Mouse (Mus musculus): Measurements from ENCODE around the gene Mob2.
A peak's percentile ranks its signal among the peaks of the same experiment; 100 is the strongest.

The Mob2 gene

GRCm38 (mm10) chr7:142079365-142079764, 18.5 kb upstream of the Mob2 start:
- DNase-seq (ENCODE audit: low spot score): no peak

GRCm38 (mm10) chr7:142077138-142077537, 16.3 kb upstream of the Mob2 start:
- no peak for DNase-seq (ENCODE audit: low spot score)

GRCm38 (mm10) chr7:142074146-142074886, 13.5 kb upstream of the Mob2 start:
- no peak for DNase-seq (ENCODE audit: low spot score)

GRCm38 (mm10) chr7:142071717-142072116, 10.9 kb upstream of the Mob2 start:
- DNase-seq (ENCODE audit: low spot score): no peak

- DNase-seq (ENCODE audit: low spot score): no peak
Measured at GRCm38 (mm10) chr7:142071212-142071578, 10.3 kb upstream of the Mob2 start.

- peak; percentile 55 for DNase-seq (ENCODE audit: low spot score)
Measured at GRCm38 (mm10) chr7:142070458-142071211, 9.8 kb upstream of the Mob2 start.

GRCm38 (mm10) chr7:142068429-142068828, 7.6 kb upstream of the Mob2 start:
- DNase-seq (ENCODE audit: low spot score): no peak

GRCm38 (mm10) chr7:142060185-142060930, 507 bp downstream of the Mob2 start:
- DNase-seq (ENCODE audit: low spot score): peak; percentile 9

GRCm38 (mm10) chr7:142059024-142059423, 1.8 kb downstream of the Mob2 start:
- no peak for DNase-seq (ENCODE audit: low spot score)

- no peak for DNase-seq (ENCODE audit: low spot score)
Measured at GRCm38 (mm10) chr7:142057121-142057520, 3.7 kb downstream of the Mob2 start.

- peak; percentile 80 for DNase-seq (ENCODE audit: low spot score)
Measured at GRCm38 (mm10) chr7:142056601-142057061, 4.2 kb downstream of the Mob2 start.

GRCm38 (mm10) chr7:142055431-142055830, 5.4 kb downstream of the Mob2 start:
- DNase-seq (ENCODE audit: low spot score): no peak

- DNase-seq (ENCODE audit: low spot score): no peak
Measured at GRCm38 (mm10) chr7:142050536-142050935, 10.3 kb downstream of the Mob2 start.

- no peak for DNase-seq (ENCODE audit: low spot score)
Measured at GRCm38 (mm10) chr7:142045932-142046331, 14.9 kb downstream of the Mob2 start.

- no peak for DNase-seq (ENCODE audit: low spot score)
Measured at GRCm38 (mm10) chr7:142045344-142045743, 15.5 kb downstream of the Mob2 start.

GRCm38 (mm10) chr7:142040756-142041155, 20.1 kb downstream of the Mob2 start:
- DNase-seq (ENCODE audit: low spot score): no peak

- peak; percentile 50 for DNase-seq (ENCODE audit: low spot score)
Measured at GRCm38 (mm10) chr7:142037553-142038170, 23.2 kb downstream of the Mob2 start.

GRCm38 (mm10) chr7:142035048-142035811, 25.6 kb downstream of the Mob2 start:
- no peak for DNase-seq (ENCODE audit: low spot score)

GRCm38 (mm10) chr7:142034198-142034597, 26.7 kb downstream of the Mob2 start:
- no peak for DNase-seq (ENCODE audit: low spot score)

GRCm38 (mm10) chr7:142030073-142030472, 30.8 kb downstream of the Mob2 start:
- no peak for DNase-seq (ENCODE audit: low spot score)

GRCm38 (mm10) chr7:142025926-142026325, 34.9 kb downstream of the Mob2 start:
- no peak for DNase-seq (ENCODE audit: low spot score)

Measured in T-cell, adult 2 months (primary cell).